Mouse (Mus musculus) heart, embryonic 14.5 days (tissue): ENCODE measurements around the gene Eef1a1. TPM values are rescaled to one million over a fixed set of nuclear protein-coding genes. Genes with fewer than 3 reads are reported as not detected.
A peak's percentile ranks its signal among the peaks of the same experiment; 100 is the strongest.
"Not testable (repeated sequence)": the region's sequence is repeated elsewhere in the genome, so short reads cannot be mapped to it uniquely, and the experiment has no call there.

Experiments
- ATAC-seq: fragments of 200-750 bp; cut with Nextera tagmentation; 2 replicates; pipeline ENCODE4 v1.8.0; 2017; ENCODE audit warnings: low read depth, moderate TSS enrichment; ENCODE audit not compliant: insufficient number of reproducible peaks, insufficient read depth, low FRiP score
- H3K27ac ChIP-seq, 2 experiments: fragments of 200-500 bp in 1 of 2; fragments of 300-500 bp in 1 of 2; sonication (generic) in 1 of 2; replicated peaks in 1 of 2; 2 replicates each; pipeline ENCODE4 v1.5.1; 2012 to 2014; ENCODE audit warnings: low read depth in 2 of 2, low read length in 2 of 2, control low read depth in 1 of 2, mild to moderate bottlenecking in 1 of 2, mixed read lengths in 1 of 2; ENCODE audit not compliant: control insufficient read depth in 1 of 2, insufficient read depth in 1 of 2
- H3K27me3 ChIP-seq: fragments of 300-500 bp; sonication (generic); 2 replicates; pipeline ENCODE4 v1.6.1; 2014; ENCODE audit warnings: mild to moderate bottlenecking, low read length, control low read depth; ENCODE audit not compliant: control insufficient read depth, insufficient read depth
- H3K36me3 ChIP-seq: fragments of 300-500 bp; sonication (generic); 2 replicates; pipeline ENCODE4 v1.6.1; 2014; ENCODE audit warnings: mild to moderate bottlenecking, control low read depth, low read length, mixed read lengths; ENCODE audit not compliant: control insufficient read depth, insufficient read depth
- H3K4me1 ChIP-seq, 2 experiments: fragments of 200-500 bp in 1 of 2; fragments of 300-500 bp in 1 of 2; sonication (generic) in 1 of 2; 2 replicates each; pipeline ENCODE4 v1.6.1; 2012 to 2014; ENCODE audit warnings: low read length in 2 of 2, control low read depth in 1 of 2, mixed read lengths in 1 of 2; ENCODE audit not compliant: control insufficient read depth in 2 of 2, insufficient read depth in 2 of 2
- H3K4me2 ChIP-seq: fragments of 300-500 bp; sonication (generic); 2 replicates; pipeline ENCODE4 v1.6.1; 2014; ENCODE audit warnings: mild to moderate bottlenecking, low read length
- H3K4me3 ChIP-seq, 2 experiments: fragments of 200-500 bp in 1 of 2; fragments of 300-500 bp in 1 of 2; sonication (generic) in 1 of 2; 2 replicates each; pipeline ENCODE4 v1.5.1; 2012 to 2014; ENCODE audit warnings: low read length in 2 of 2, mild to moderate bottlenecking in 2 of 2, control low read depth in 1 of 2, low read depth in 1 of 2, moderate library complexity in 1 of 2; ENCODE audit not compliant: control insufficient read depth in 1 of 2, insufficient read depth in 1 of 2
- H3K9ac ChIP-seq: fragments of 300-500 bp; sonication (generic); 2 replicates; pipeline ENCODE4 v1.6.1; 2014; ENCODE audit warnings: mild to moderate bottlenecking, low read length
- H3K9me3 ChIP-seq: fragments of 300-500 bp; sonication (generic); 2 replicates; pipeline ENCODE4 v1.6.1; 2016; ENCODE audit warnings: low read length, control low read depth; ENCODE audit not compliant: control insufficient read depth
- WGBS: fragments of 180-500 bp; shearing (Covaris S2); extraction: QIAGEN DNeasy Blood & Tissue Kit; methylation state at CpG from one replicate; pipeline ENCODE4 v1.1.7; 2014; 5-methylcytosine and 5-hydroxymethylcytosine counted together
- polyA plus RNA-seq: library from polyadenylated mRNA; unstranded; fragments of >200 nt; fragmentation: Nextera tagmentation; extraction: Ambion mirVana; gene quantifications from 2 replicates; pipeline ENCODE4 v1.2.1, GENCODE M21; 2014

The Eef1a1 gene
- polyA plus RNA-seq, 1 experiment from 2014 or later, result 4,011 TPM

DNA sequence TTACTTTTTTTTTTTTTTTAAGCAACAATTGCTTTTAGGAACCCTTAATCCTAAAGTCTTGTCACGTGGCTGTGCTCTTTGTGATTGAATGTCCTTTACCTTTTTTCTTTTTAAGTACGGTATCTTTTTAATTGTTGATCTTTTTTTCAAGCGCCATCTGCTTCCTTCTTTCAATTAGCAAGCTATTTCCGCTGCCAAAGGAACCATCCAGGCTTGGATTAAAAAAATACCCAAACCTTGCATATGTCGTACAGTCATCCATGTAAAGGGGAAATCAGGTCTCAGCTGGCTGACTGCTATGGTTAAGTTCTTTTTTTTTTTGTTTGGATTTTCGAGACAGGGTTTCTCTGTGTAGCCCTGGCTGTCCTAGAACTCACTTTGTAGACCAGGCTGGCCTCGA is 4.2 kb upstream of the Eef1a1 start:
- no peak overlapping the region for H3K4me2 ChIP-seq
- ATAC-seq, result no peak
- peaks cover 0 to 9% of the 10 kb centered on the region in 2 experiments; a peak in 1 of 4 replicates for H3K4me1 ChIP-seq
- no peak overlapping the region for H3K27ac ChIP-seq
- 88% methylated on average over 7 of the region's 7 CpGs for WGBS
- no peaks in the 10 kb centered on the region for H3K36me3 ChIP-seq
- H3K4me3 ChIP-seq, result no peak overlapping the region
- no peaks in the 10 kb centered on the region for H3K9me3 ChIP-seq
- no peaks in the 10 kb centered on the region for H3K27me3 ChIP-seq
- H3K9ac ChIP-seq, result no peak overlapping the region

DNA sequence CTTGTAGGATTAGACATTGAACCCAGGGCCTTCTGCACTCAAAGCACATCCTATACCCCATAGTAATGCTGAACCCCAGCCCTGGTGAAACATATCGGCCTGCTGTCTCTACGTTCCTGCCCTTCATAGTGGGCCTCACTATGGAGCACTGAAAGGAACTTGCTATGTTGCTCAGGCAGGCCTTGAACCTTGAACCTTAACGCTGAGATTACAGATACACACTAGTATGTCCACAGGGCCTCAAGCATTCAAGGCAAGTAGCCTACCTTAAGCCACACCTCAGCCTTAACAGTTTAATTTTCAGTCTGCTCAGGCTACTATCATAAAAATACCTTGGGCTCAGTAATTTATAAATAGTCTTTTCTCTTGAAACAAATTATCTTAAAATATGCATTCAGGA is 3.3 kb upstream of the Eef1a1 start:
- no peak for ATAC-seq
- Histone ChIP-seq H3K27me3 (no peaks in the 10 kb centered on the region), H3K4me1 (peaks cover 0 to 9% of the 10 kb centered on the region in 2 experiments; a peak in 1 of 4 replicates), H3K36me3 (no peaks in the 10 kb centered on the region), H3K9ac (no peak overlapping the region), H3K4me3 (no peak overlapping the region), H3K9me3 (no peaks in the 10 kb centered on the region), H3K4me2 (no peak overlapping the region), H3K27ac (no peak overlapping the region)
- WGBS, result 81% methylated on average over 3 of the region's 3 CpGs

- Histone ChIP-seq H3K4me1 (peaks cover 0 to 9% of the 10 kb centered on the region in 2 experiments; a peak in 1 of 4 replicates), H3K27me3 (no peaks in the 10 kb centered on the region), H3K4me3 (no peak overlapping the region), H3K36me3 (no peaks in the 10 kb centered on the region), H3K27ac (no peak overlapping the region), H3K9me3 (no peaks in the 10 kb centered on the region), H3K4me2 (no peak overlapping the region), H3K9ac (no peak overlapping the region)
- WGBS, result 75% methylated on average over 3 of the region's 3 CpGs
- ATAC-seq, result no peak
Observed at GRCm38 (mm10) chr9:78491169-78491568, 2.2 kb upstream of the Eef1a1 start.

- H3K9ac ChIP-seq, H3K27ac ChIP-seq, H3K36me3 ChIP-seq, H3K9me3 ChIP-seq, H3K4me3 ChIP-seq, H3K27me3 ChIP-seq, ATAC-seq, H3K4me2 ChIP-seq: not testable (repeated sequence)
- peaks cover 0 to 12% of the 10 kb centered on the region in 2 experiments; a peak in 1 of 4 replicates for H3K4me1 ChIP-seq
- 92% methylated on average over 5 of the region's 5 CpGs for WGBS
Observed at GRCm38 (mm10) chr9:78488021-78488420, 930 bp downstream of the Eef1a1 start.

- H3K4me2 ChIP-seq, result no peak overlapping the region
- no peaks in the 10 kb centered on the region for H3K27me3 ChIP-seq
- H3K9me3 ChIP-seq, result no peaks in the 10 kb centered on the region
- peaks cover 11% of the 10 kb centered on the region for H3K36me3 ChIP-seq
- ATAC-seq, result no peak
- WGBS, result 71% methylated on average over 3 of the region's 3 CpGs
- no peak overlapping the region for H3K9ac ChIP-seq
- H3K27ac ChIP-seq, result no peak overlapping the region
- H3K4me3 ChIP-seq, result no peak overlapping the region
- H3K4me1 ChIP-seq, result peaks cover 3 to 19% of the 10 kb centered on the region in 2 experiments; a peak in 3 of 4 replicates
Observed at GRCm38 (mm10) chr9:78484660-78485059, 4.3 kb downstream of the Eef1a1 start.

DNA sequence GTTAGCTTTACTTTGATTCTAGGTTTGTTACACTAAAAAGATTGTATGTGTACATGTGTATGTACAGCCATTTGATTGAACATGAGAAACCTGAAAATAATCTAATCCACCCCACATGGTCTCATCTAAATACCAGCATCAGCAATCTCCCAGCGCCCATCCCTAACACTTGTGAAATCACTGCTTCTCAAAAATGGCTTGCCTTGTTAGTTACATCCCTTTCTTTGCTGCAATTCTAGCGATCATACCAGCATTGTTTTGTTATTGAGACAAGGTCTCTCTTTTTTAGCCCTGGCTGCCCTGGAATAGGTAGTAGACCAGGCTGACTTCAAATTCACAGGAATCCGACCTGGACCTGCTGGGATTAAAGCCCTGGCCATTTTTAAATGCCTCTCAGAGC is 6.6 kb downstream of the Eef1a1 start:
- Histone ChIP-seq H3K27ac (peak overlapping the region; percentile 97 to 99), H3K4me3 (peak overlapping the region; percentile 52 to 70), H3K9me3 (no peaks in the 10 kb centered on the region), H3K9ac (peak overlapping the region; percentile 80), H3K4me2 (peak overlapping the region; percentile 69), H3K27me3 (no peaks in the 10 kb centered on the region), H3K36me3 (peaks cover 32% of the 10 kb centered on the region), H3K4me1 (peaks cover 3 to 24% of the 10 kb centered on the region in 2 experiments; a peak in 3 of 4 replicates)
- no peak for ATAC-seq
- 17% methylated on average over 3 of the region's 3 CpGs for WGBS

GRCm38 (mm10) chr9:78481423-78482331 is 7.3 kb downstream of the Eef1a1 start:
- H3K4me2 ChIP-seq, result peak overlapping the region; percentile 69
- WGBS, result under 1% methylated on average over 64 of the region's 77 CpGs
- no peaks in the 10 kb centered on the region for H3K27me3 ChIP-seq
- peaks cover 39% of the 10 kb centered on the region for H3K36me3 ChIP-seq
- H3K4me3 ChIP-seq, result peak overlapping the region; percentile 68 to 75
- H3K27ac ChIP-seq, result peak overlapping the region; percentile 97 to 99
- H3K9ac ChIP-seq, result peak overlapping the region; percentile 100
- no peaks in the 10 kb centered on the region for H3K9me3 ChIP-seq
- ATAC-seq, result peak; percentile 98
- peaks cover 3 to 24% of the 10 kb centered on the region in 2 experiments; a peak in 3 of 4 replicates for H3K4me1 ChIP-seq
